Mouse (Mus musculus) bone marrow macrophage, adult 2 months (primary cell): ENCODE results near the gene Dnaaf5.

Experiments used
- CTCF ChIP-seq: IDR thresholded peaks from 2 replicates; pipeline ENCODE4 v1.5.1; 2012; ENCODE audit warnings: low read depth, mild to moderate bottlenecking, low read length, moderate library complexity
- POLR2A ChIP-seq: IDR thresholded peaks from 2 replicates; pipeline ENCODE4 v1.6.1; 2012; ENCODE audit warnings: mild to moderate bottlenecking, low read depth, low read length, borderline replicate concordance

DNA sequence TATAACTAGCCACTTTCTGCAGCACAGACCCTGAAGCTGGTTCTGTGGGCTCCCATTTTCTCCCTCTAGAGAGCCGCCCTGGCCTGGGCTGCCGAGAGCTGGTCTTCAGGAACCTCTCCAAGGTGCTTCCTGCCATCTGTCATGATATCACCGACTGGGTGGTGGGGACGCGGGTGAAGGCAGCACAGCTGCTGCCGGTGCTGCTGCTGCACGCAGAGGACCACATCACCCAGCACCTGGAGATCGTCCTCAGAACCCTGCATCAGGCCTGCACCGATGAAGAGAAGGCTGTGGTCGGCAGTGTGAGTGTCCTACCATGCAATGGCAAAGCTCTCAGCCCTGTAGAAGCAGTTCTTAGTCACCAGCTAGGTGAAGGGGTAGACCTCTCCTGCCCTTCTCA lies 11.6 kb downstream of the Dnaaf5 start:
- TF ChIP-seq CTCF: no peak
- TF ChIP-seq POLR2A: no peak
